ENCODE assay signal across 9 mouse cellular contexts in genomic region chr7:27315958-27316357, GRCm38 (mm10). TPM values are rescaled to one million over a fixed set of nuclear protein-coding genes. Genes with fewer than 3 reads are reported as not detected.
A peak's percentile ranks its signal among the peaks of the same experiment; 100 is the strongest.
DNase-seq lines count a peak whose midpoint lies in the region; ATAC-seq and TF ChIP-seq lines count a peak whose summit lies in the region.
"Had no signal": no experiment of that assay in that cellular context is flagged by ENCODE, and none has a peak within 500 bp of the region (broad histone marks: within the 10 kb centered on the region; RNA-seq: fewer than 3 reads in every experiment).

No protein-coding gene starts in this region.

- peak overlapping the region; percentile 4; the same call in 1 of the 2 replicates for H3K27ac ChIP-seq in layer of hippocampus, adult 2 months
- H3K27ac ChIP-seq in forebrain, embryonic 13.5 days = peak overlapping the region; percentile 42; the same call in 1 of the 2 replicates

- ATAC-seq in forebrain, embryonic 13.5 days = peak; percentile 81

- H3K9me3 ChIP-seq in forebrain, embryonic 13.5 days (replicated peaks) = peaks cover 13% of the 10 kb centered on the region

- WGBS in forebrain, embryonic 13.5 days = 33% methylated on average over 7 of the region's 7 CpGs
- 44% methylated on average over 7 of the region's 7 CpGs for WGBS in lung, adult 2 months

- no peak for TF ChIP-seq CTCF in layer of hippocampus, adult 2 months (conservative IDR thresholded peaks at IDR 0.05)
- TF ChIP-seq CTCF in lung, adult 2 months (IDR thresholded peaks at IDR 0.05; ENCODE audit: insufficient read depth, low read length) = no peak

- TF ChIP-seq POLR2A in lung, adult 2 months (IDR thresholded peaks at IDR 0.05; ENCODE audit: borderline replicate concordance, extremely low read depth, low read depth, low read length) = no peak

- DNase-seq in layer of hippocampus, adult 2 months (ENCODE audit: low spot score in 2 of 2) = peak in 1 of 2 experiments; percentile 45
- DNase-seq in layer of hippocampus, adult 18-20 months (ENCODE audit: low spot score in 2 of 2) = no peak
- peak; percentile 39 to 46 for DNase-seq in kidney, adult 8-10 months
- peak; percentile 93 for DNase-seq in skeletal muscle tissue, adult 2 months (ENCODE audit: low read depth, low spot score)
- no peak for DNase-seq in neural tube, embryonic 10.5 days (ENCODE audit: extremely low spot score, low spot score)
- DNase-seq in frontal cortex, postnatal 14 days (ENCODE audit: low spot score in 2 of 2) = no peak
- DNase-seq in lung, adult 2 months = no peak

- no peak overlapping the region for H3K4me2 ChIP-seq in forebrain, embryonic 13.5 days

- peaks cover 12% of the 10 kb centered on the region; the same call in 1 of the 2 replicates for H3K36me3 ChIP-seq in forebrain, embryonic 13.5 days (ENCODE audit: poor library complexity, severe bottlenecking)

- no peak overlapping the region for H3K9ac ChIP-seq in forebrain, embryonic 13.5 days

- H3K4me1 ChIP-seq in forebrain, embryonic 13.5 days = peaks cover 11% of the 10 kb centered on the region
- no peaks in the 10 kb centered on the region for H3K4me1 ChIP-seq in lung, adult 2 months (ENCODE audit: control insufficient read depth, insufficient read depth, low read length)

- no peaks in the 10 kb centered on the region for H3K27me3 ChIP-seq in forebrain, embryonic 13.5 days

- no peak overlapping the region for H3K4me3 ChIP-seq in layer of hippocampus, adult 2 months
- H3K4me3 ChIP-seq in forebrain, embryonic 13.5 days = no peak overlapping the region
- no peak overlapping the region for H3K4me3 ChIP-seq in lung, adult 2 months (replicated peaks; ENCODE audit: extremely low read depth, low read depth, low read length)
- H3K4me3 ChIP-seq: megakaryocyte, embryonic 14.5 days had no signal

RNA-seq across cellular contexts. Expression of gene Ltbp4, which starts 21.5 kb away (rescaled TPM):
- 10 to 100 TPM; 54.5 to 54.8 TPM for total RNA-seq in layer of hippocampus, adult 2 months (2021)
- 10 to 100 TPM; 43.9 to 47.5 TPM for total RNA-seq in layer of hippocampus, adult 18-20 months (2021)
- 10.5 and 13.4 TPM in 2 replicates for polyA plus RNA-seq in forebrain, embryonic 13.5 days (2015; fragmentation: Nextera tagmentation; extraction: Ambion mirVana)
- 496 and 612 TPM in 2 replicates for polyA plus RNA-seq in lung, adult 2 months (2012; rRNA removed)

RNA-seq across cellular contexts. Expression of gene Shkbp1, which starts 39.9 kb away (rescaled TPM):
- total RNA-seq in layer of hippocampus, adult 2 months (2021) = 10 to 100 TPM; 29.4 to 42.9 TPM
- 10 to 100 TPM; 25.8 to 28.2 TPM for total RNA-seq in layer of hippocampus, adult 18-20 months (2021)
- 85.4 and 89.3 TPM in 2 replicates for polyA plus RNA-seq in forebrain, embryonic 13.5 days (2015; fragmentation: Nextera tagmentation; extraction: Ambion mirVana)
- polyA plus RNA-seq in lung, adult 2 months (2012; rRNA removed) = 76.4 and 85.1 TPM in 2 replicates

RNA-seq across cellular contexts. Expression of gene Gm20479, which starts 41.3 kb away (rescaled TPM):
- total RNA-seq in layer of hippocampus, adult 2 months (2021) = not detected
- total RNA-seq in layer of hippocampus, adult 18-20 months (2021) = not detected
- polyA plus RNA-seq in forebrain, embryonic 13.5 days (2015; fragmentation: Nextera tagmentation; extraction: Ambion mirVana) = 0.62 TPM in 1 of 2 replicates, not detected in the other
- polyA plus RNA-seq in lung, adult 2 months (2012; rRNA removed) = not detected in 2 replicates

RNA-seq across cellular contexts. Expression of gene Numbl, which starts 57.7 kb away (rescaled TPM):
- total RNA-seq in layer of hippocampus, adult 2 months (2021) = 100 to 1,000 TPM; 135 to 148 TPM
- 100 to 1,000 TPM; 141 to 149 TPM for total RNA-seq in layer of hippocampus, adult 18-20 months (2021)
- polyA plus RNA-seq in forebrain, embryonic 13.5 days (2015; fragmentation: Nextera tagmentation; extraction: Ambion mirVana) = 31.1 and 32.3 TPM in 2 replicates
- 33.0 and 36.4 TPM in 2 replicates for polyA plus RNA-seq in lung, adult 2 months (2012; rRNA removed)

Comparison
In these comparisons a context has a peak if more than half of its experiments do, and no peak if none do; other contexts are left out.
1. DNase-seq: peak in kidney, adult 8-10 months (2 of 2) and skeletal muscle tissue, adult 2 months (single experiment); none in layer of hippocampus, adult 18-20 months (0 of 2), neural tube, embryonic 10.5 days (single experiment), frontal cortex, postnatal 14 days (0 of 2) and lung, adult 2 months (single experiment).